Mouse (Mus musculus) bone marrow, adult 2 months (tissue): ENCODE measurements at regions not wholly inside any gene's neighbourhood (a gene's known extent, or its start where the extent isn't known, plus 50 kb on each side); places are given as distances from the start of the nearest gene placed in this dataset.

Experiments
- CTCF ChIP-seq: fragments of 200-500 bp; IDR thresholded peaks from 2 replicates; pipeline ENCODE4 v1.5.1; 2011; ENCODE audit warnings: low read length, control low read depth; ENCODE audit not compliant: control insufficient read depth, insufficient read depth
- POLR2A ChIP-seq: fragments of 200-500 bp; IDR thresholded peaks from 2 replicates; pipeline ENCODE4 v1.6.1; 2011; ENCODE audit warnings: low read depth, mild to moderate bottlenecking, control low read depth, low read length, borderline replicate concordance; ENCODE audit not compliant: control insufficient read depth

DNA sequence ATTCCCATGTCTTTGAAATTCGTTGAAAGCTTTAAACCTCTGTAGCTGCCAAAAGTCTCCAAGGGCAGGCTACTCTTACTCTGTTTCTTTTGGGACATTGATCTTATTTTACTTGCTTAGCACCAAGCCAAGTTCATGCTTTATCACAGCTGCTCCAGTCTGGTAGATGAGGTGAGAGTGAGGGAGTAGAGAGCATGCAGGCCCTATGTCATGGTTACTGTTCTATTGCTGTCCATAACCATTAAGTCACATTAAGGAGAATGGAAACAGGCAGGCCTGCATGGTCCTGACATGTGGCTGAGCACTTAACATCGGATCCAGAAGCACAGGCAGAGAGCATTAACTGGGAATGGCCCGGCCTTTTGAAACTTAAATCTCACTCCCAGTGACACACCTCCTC, 203.1 kb downstream of the Gm9733 start:
- TF ChIP-seq CTCF (no peak), POLR2A (no peak)
